Mouse (Mus musculus): Measurements from ENCODE around the gene Tff3. TPM values are rescaled to one million over a fixed set of nuclear protein-coding genes. Genes with fewer than 3 reads are reported as not detected.

The Tff3 gene
- polyA plus RNA-seq, 1 experiment from 2014 or later = not detected

DNA sequence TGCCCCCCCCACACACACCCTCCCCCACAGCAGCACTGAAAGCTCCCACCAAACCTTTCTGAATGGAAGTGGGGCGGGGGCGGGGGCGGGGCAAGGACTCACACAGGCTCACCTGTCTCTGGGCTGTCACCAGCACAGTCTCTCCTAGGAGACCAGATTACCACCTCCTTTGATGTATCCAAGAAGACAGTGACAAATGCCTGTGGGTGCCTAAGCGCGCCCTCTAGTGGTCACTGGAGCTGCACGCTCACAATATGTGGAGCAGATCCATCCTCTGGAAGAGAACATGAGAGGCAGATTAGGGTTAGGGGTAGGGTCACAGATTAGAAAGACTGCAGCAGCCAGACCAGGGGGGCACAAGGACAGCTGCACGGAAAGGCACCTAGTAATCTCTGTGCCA, 10.0 kb downstream of the Tff3 start:
- no peaks in the 10 kb centered on the region for H3K4me1 ChIP-seq
- 2% methylated on average over 7 of the region's 7 CpGs for WGBS
- no peaks in the 10 kb centered on the region for H3K9me3 ChIP-seq (replicated peaks)
- H3K4me2 ChIP-seq (replicated peaks) = no peak overlapping the region
- H3K9ac ChIP-seq = no peak overlapping the region
- ATAC-seq (ENCODE audit: low FRiP score) = peak; percentile 58; the same call in 1 of the 2 replicates
- no peaks in the 10 kb centered on the region for H3K27me3 ChIP-seq
- H3K27ac ChIP-seq = no peak overlapping the region
- 0 out of 2 replicates have a peak, but pooled peaks cover 5% of the 10 kb centered on the region for H3K36me3 ChIP-seq
- no peak overlapping the region for H3K4me3 ChIP-seq

DNA sequence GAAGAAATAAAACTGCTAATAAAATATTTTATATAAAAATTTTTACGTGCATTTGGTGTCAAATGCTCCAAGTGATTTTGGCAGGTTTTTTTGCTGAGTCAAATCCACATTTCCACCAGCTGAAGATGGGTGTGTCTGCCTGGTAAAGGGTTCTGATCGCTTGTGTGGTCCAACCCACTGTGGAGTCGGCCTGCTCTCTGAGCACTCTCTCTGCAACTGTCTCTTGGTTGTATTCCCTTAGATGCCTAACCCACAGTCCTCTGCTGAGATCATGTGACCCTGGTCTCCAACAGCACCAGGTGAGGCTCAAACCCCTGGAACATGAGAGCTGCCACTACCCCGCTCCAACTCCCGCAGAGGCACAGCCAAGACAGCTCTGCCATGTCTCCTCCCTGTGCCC, 11.5 kb downstream of the Tff3 start:
- ATAC-seq (ENCODE audit: low FRiP score) = no peak
- Histone ChIP-seq H3K4me2 (replicated peaks) (no peak overlapping the region), H3K9me3 (replicated peaks) (no peaks in the 10 kb centered on the region), H3K27me3 (no peaks in the 10 kb centered on the region), H3K4me3 (no peak overlapping the region), H3K4me1 (peaks cover 12% of the 10 kb centered on the region), H3K27ac (no peak overlapping the region), H3K36me3 (0 out of 2 replicates have a peak, but pooled peaks cover 5% of the 10 kb centered on the region), H3K9ac (no peak overlapping the region)
- WGBS = 86% methylated on average over 5 of the region's 5 CpGs

- H3K36me3 ChIP-seq = peaks cover 18% of the 10 kb centered on the region
- no peak overlapping the region for H3K9ac ChIP-seq
- no peak overlapping the region for H3K4me3 ChIP-seq
- ATAC-seq (ENCODE audit: low FRiP score) = no peak
- H3K27me3 ChIP-seq = no peaks in the 10 kb centered on the region
- no peak overlapping the region for H3K27ac ChIP-seq
- H3K4me1 ChIP-seq = peaks cover 19% of the 10 kb centered on the region
- no peak overlapping the region for H3K4me2 ChIP-seq (replicated peaks)
- WGBS = 68% methylated on average over 6 of the region's 6 CpGs
- no peaks in the 10 kb centered on the region for H3K9me3 ChIP-seq (replicated peaks)
Measured at GRCm38 (mm10) chr17:31116063-31116462, 13.4 kb downstream of the Tff3 start.

- Histone ChIP-seq H3K27ac (peak overlapping the region; percentile 49), H3K9ac (no peak overlapping the region)
- 37% methylated on average over 9 of the region's 9 CpGs for WGBS
Measured at GRCm38 (mm10) chr17:31113191-31113856, 16.1 kb downstream of the Tff3 start.

GRCm38 (mm10) chr17:31108388-31108787, 21.1 kb downstream of the Tff3 start:
- Histone ChIP-seq H3K9me3 (replicated peaks) (no peaks in the 10 kb centered on the region), H3K4me3 (no peak overlapping the region), H3K9ac (no peak overlapping the region), H3K36me3 (peaks cover 30% of the 10 kb centered on the region), H3K4me1 (peaks cover 11% of the 10 kb centered on the region), H3K27me3 (no peaks in the 10 kb centered on the region), H3K4me2 (replicated peaks) (no peak overlapping the region), H3K27ac (no peak overlapping the region)
- no peak for ATAC-seq (ENCODE audit: low FRiP score)
- 91% methylated on average over 15 of the region's 15 CpGs for WGBS

More at GRCm38 (mm10) chr17:31113191-31113856, 16.1 kb downstream of the Tff3 start:
- H3K9me3 ChIP-seq (replicated peaks) = no peaks in the 10 kb centered on the region
- no peaks in the 10 kb centered on the region for H3K27me3 ChIP-seq
- H3K4me2 ChIP-seq (replicated peaks) = no peak overlapping the region
- H3K4me1 ChIP-seq = peaks cover 19% of the 10 kb centered on the region
- H3K4me3 ChIP-seq = no peak overlapping the region
- peaks cover 27% of the 10 kb centered on the region for H3K36me3 ChIP-seq
- ATAC-seq (ENCODE audit: low FRiP score) = no peak

GRCm38 (mm10) chr17:31103823-31104222, 25.6 kb downstream of the Tff3 start:
- no peak for ATAC-seq (ENCODE audit: low FRiP score)
- no peak overlapping the region for H3K9ac ChIP-seq
- WGBS = 82% methylated on average over 8 of the region's 8 CpGs
- H3K9me3 ChIP-seq (replicated peaks) = no peaks in the 10 kb centered on the region
- no peak overlapping the region for H3K4me3 ChIP-seq
- no peak overlapping the region for H3K4me2 ChIP-seq (replicated peaks)
- H3K27ac ChIP-seq = no peak overlapping the region
- H3K4me1 ChIP-seq = no peaks in the 10 kb centered on the region
- no peaks in the 10 kb centered on the region for H3K27me3 ChIP-seq
- peaks cover 33% of the 10 kb centered on the region for H3K36me3 ChIP-seq

DNA sequence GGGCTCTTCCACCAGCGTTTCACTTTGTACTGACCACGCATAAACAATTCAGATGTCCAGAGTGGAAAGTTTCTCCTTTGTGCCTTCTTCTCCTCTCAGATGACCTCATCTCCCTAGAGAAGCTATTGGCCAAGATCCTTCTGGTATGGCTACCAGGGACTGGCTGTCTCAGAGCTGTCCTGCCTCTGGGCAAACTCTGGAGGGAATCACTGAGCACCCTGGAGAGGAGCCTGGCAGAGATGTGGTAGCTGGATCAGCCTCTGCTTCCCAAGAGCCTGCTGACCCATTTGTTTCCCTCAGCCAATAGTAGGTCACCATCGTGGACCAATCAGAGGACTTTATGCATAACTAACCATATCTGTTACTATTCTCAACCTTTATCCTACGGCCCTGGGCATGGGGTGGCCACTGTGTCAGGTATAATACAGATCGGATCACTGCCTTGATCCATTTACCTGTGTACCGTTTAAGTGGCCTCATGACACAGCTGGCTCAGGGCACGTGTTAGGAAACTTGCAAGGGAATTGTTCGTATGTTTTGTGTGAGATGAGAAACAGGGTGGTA, 26.4 kb downstream of the Tff3 start:
- Histone ChIP-seq H3K27ac (no peak overlapping the region), H3K4me2 (replicated peaks) (no peak overlapping the region), H3K36me3 (peaks cover 29% of the 10 kb centered on the region), H3K27me3 (no peaks in the 10 kb centered on the region), H3K9me3 (replicated peaks) (no peaks in the 10 kb centered on the region), H3K4me3 (no peak overlapping the region), H3K4me1 (no peaks in the 10 kb centered on the region), H3K9ac (no peak overlapping the region)
- 86% methylated on average over 8 of the region's 8 CpGs for WGBS
- ATAC-seq (ENCODE audit: low FRiP score) = no peak

GRCm38 (mm10) chr17:31098788-31099187, 30.7 kb downstream of the Tff3 start:
- Histone ChIP-seq H3K27me3 (no peaks in the 10 kb centered on the region), H3K9me3 (replicated peaks) (no peaks in the 10 kb centered on the region), H3K4me3 (no peak overlapping the region), H3K27ac (no peak overlapping the region), H3K4me2 (replicated peaks) (no peak overlapping the region), H3K36me3 (peaks cover 36% of the 10 kb centered on the region), H3K9ac (no peak overlapping the region), H3K4me1 (0 out of 2 replicates have a peak, but pooled peaks cover 4% of the 10 kb centered on the region)
- no peak for ATAC-seq (ENCODE audit: low FRiP score)
- WGBS = 78% methylated on average over 5 of the region's 5 CpGs

- H3K27ac ChIP-seq = no peak overlapping the region
- no peak overlapping the region for H3K4me2 ChIP-seq (replicated peaks)
- 0 out of 2 replicates have a peak, but pooled peaks cover 4% of the 10 kb centered on the region for H3K4me1 ChIP-seq
- no peak for ATAC-seq (ENCODE audit: low FRiP score)
- no peak overlapping the region for H3K4me3 ChIP-seq
- no peaks in the 10 kb centered on the region for H3K27me3 ChIP-seq
- H3K36me3 ChIP-seq = peaks cover 34% of the 10 kb centered on the region
- no peak overlapping the region for H3K9ac ChIP-seq
- H3K9me3 ChIP-seq (replicated peaks) = no peaks in the 10 kb centered on the region
- WGBS = 91% methylated on average over 2 of the region's 2 CpGs
Measured at GRCm38 (mm10) chr17:31096893-31097292, 32.6 kb downstream of the Tff3 start.

- no peak for ATAC-seq (ENCODE audit: low FRiP score)
- WGBS = 90% methylated on average over 7 of the region's 7 CpGs
- Histone ChIP-seq H3K36me3 (peaks cover 32% of the 10 kb centered on the region), H3K4me2 (replicated peaks) (no peak overlapping the region), H3K4me3 (no peak overlapping the region), H3K27me3 (no peaks in the 10 kb centered on the region), H3K9me3 (replicated peaks) (no peaks in the 10 kb centered on the region), H3K27ac (no peak overlapping the region), H3K9ac (no peak overlapping the region), H3K4me1 (peaks cover 16% of the 10 kb centered on the region)
Measured at GRCm38 (mm10) chr17:31095570-31095969, 33.9 kb downstream of the Tff3 start.

GRCm38 (mm10) chr17:31094781-31095180, 34.7 kb downstream of the Tff3 start:
- Histone ChIP-seq H3K9ac (no peak overlapping the region), H3K27ac (no peak overlapping the region), H3K36me3 (peaks cover 28% of the 10 kb centered on the region), H3K4me2 (replicated peaks) (no peak overlapping the region), H3K4me3 (no peak overlapping the region), H3K4me1 (peaks cover 24% of the 10 kb centered on the region), H3K9me3 (replicated peaks) (no peaks in the 10 kb centered on the region), H3K27me3 (no peaks in the 10 kb centered on the region)
- ATAC-seq (ENCODE audit: low FRiP score) = no peak
- 57% methylated on average over 5 of the region's 5 CpGs for WGBS

- Histone ChIP-seq H3K4me3 (no peak overlapping the region), H3K27me3 (no peaks in the 10 kb centered on the region), H3K9ac (no peak overlapping the region), H3K36me3 (peaks cover 8% of the 10 kb centered on the region; the same call in 1 of the 2 replicates), H3K27ac (peak overlapping the region; percentile 66), H3K9me3 (replicated peaks) (no peaks in the 10 kb centered on the region), H3K4me2 (replicated peaks) (no peak overlapping the region; the same call in 1 of the 2 replicates), H3K4me1 (peaks cover 43% of the 10 kb centered on the region)
- peak; percentile 29; the same call in 1 of the 2 replicates for ATAC-seq (ENCODE audit: low FRiP score)
- 44% methylated on average over 13 of the region's 13 CpGs for WGBS
Measured at GRCm38 (mm10) chr17:31091023-31091735, 38.3 kb downstream of the Tff3 start.

Measured in hindbrain, embryonic 12.5 days (tissue).